Mouse (Mus musculus): ENCODE data around the gene Trim71. TPM values are rescaled to one million over a fixed set of nuclear protein-coding genes. Genes with fewer than 3 reads are reported as not detected.

The Trim71 gene
- polyA plus RNA-seq, 1 experiment from 2014 or later: 1.00 TPM

GRCm38 (mm10) chr9:114553828-114554227, 10.3 kb downstream of the Trim71 start:
- no peak overlapping the region for H3K27ac ChIP-seq
- H3K9me3 ChIP-seq (replicated peaks): no peaks in the 10 kb centered on the region
- no peak overlapping the region for H3K4me2 ChIP-seq
- no peak overlapping the region for H3K9ac ChIP-seq
- H3K4me1 ChIP-seq: peaks cover 56% of the 10 kb centered on the region
- H3K36me3 ChIP-seq: no peaks in the 10 kb centered on the region
- H3K4me3 ChIP-seq (replicated peaks): no peak overlapping the region
- peaks cover 9% of the 10 kb centered on the region for H3K27me3 ChIP-seq
- ATAC-seq (replicated peaks; ENCODE audit: low FRiP score): no peak

- Histone ChIP-seq H3K4me1 (peaks cover 72% of the 10 kb centered on the region), H3K4me2 (no peak overlapping the region), H3K36me3 (no peaks in the 10 kb centered on the region), H3K27me3 (no peaks in the 10 kb centered on the region), H3K4me3 (replicated peaks) (no peak overlapping the region), H3K27ac (no peak overlapping the region), H3K9me3 (replicated peaks) (no peaks in the 10 kb centered on the region), H3K9ac (no peak overlapping the region)
- WGBS: 38% methylated on average over 6 of the region's 6 CpGs
- no peak for ATAC-seq (replicated peaks; ENCODE audit: low FRiP score)
Measured at GRCm38 (mm10) chr9:114550033-114550432, 14.1 kb downstream of the Trim71 start.

- no peak overlapping the region for H3K9ac ChIP-seq
- H3K4me2 ChIP-seq: no peak overlapping the region
- WGBS: 47% methylated on average over 5 of the region's 5 CpGs
- no peaks in the 10 kb centered on the region for H3K9me3 ChIP-seq (replicated peaks)
- no peak for ATAC-seq (replicated peaks; ENCODE audit: low FRiP score)
- H3K27me3 ChIP-seq: no peaks in the 10 kb centered on the region
- H3K27ac ChIP-seq: peak overlapping the region; percentile 81; the same call in 1 of the 2 replicates
- H3K4me1 ChIP-seq: peaks cover 72% of the 10 kb centered on the region
- no peak overlapping the region for H3K4me3 ChIP-seq (replicated peaks)
- no peaks in the 10 kb centered on the region for H3K36me3 ChIP-seq
Measured at GRCm38 (mm10) chr9:114549117-114549516, 15.1 kb downstream of the Trim71 start.

DNA sequence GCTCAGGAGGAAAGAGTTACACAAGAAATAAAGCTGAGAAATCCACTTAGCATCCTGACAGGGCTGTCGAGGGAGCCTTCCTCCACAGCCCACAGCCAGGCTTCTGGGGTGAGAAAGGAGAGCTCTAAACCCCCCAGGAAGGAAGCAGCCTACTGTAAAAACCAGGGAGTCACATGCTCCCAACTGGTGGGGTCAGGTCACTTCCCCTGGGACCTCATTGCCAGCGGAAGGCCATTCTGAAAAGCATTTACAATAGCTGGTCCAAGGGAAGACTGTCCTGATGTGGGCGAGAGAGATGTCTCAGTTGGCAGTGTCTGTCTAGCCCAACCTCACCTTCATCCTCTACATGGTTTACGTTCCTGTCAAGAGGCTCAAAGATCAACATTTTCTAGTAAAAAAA, 15.7 kb downstream of the Trim71 start:
- Histone ChIP-seq H3K27ac (peak overlapping the region; percentile 81), H3K27me3 (no peaks in the 10 kb centered on the region), H3K4me3 (replicated peaks) (no peak overlapping the region), H3K36me3 (no peaks in the 10 kb centered on the region), H3K4me1 (peaks cover 72% of the 10 kb centered on the region), H3K9me3 (replicated peaks) (no peaks in the 10 kb centered on the region), H3K9ac (no peak overlapping the region), H3K4me2 (peak overlapping the region; percentile 22; the same call in 1 of the 2 replicates)
- ATAC-seq (replicated peaks; ENCODE audit: low FRiP score): no peak
- WGBS: 24% methylated on average over 4 of the region's 4 CpGs

- no peak overlapping the region for H3K4me3 ChIP-seq (replicated peaks)
- peak; percentile 65 for ATAC-seq (replicated peaks; ENCODE audit: low FRiP score)
- no peaks in the 10 kb centered on the region for H3K9me3 ChIP-seq (replicated peaks)
- peaks cover 75% of the 10 kb centered on the region for H3K4me1 ChIP-seq
- peak overlapping the region; percentile 81 for H3K27ac ChIP-seq
- H3K4me2 ChIP-seq: peak overlapping the region; percentile 22; the same call in 1 of the 2 replicates
- H3K36me3 ChIP-seq: no peaks in the 10 kb centered on the region
- WGBS: 35% methylated on average over 6 of the region's 6 CpGs
- no peaks in the 10 kb centered on the region for H3K27me3 ChIP-seq
- no peak overlapping the region for H3K9ac ChIP-seq
Measured at GRCm38 (mm10) chr9:114547643-114548077, 16.5 kb downstream of the Trim71 start.

DNA sequence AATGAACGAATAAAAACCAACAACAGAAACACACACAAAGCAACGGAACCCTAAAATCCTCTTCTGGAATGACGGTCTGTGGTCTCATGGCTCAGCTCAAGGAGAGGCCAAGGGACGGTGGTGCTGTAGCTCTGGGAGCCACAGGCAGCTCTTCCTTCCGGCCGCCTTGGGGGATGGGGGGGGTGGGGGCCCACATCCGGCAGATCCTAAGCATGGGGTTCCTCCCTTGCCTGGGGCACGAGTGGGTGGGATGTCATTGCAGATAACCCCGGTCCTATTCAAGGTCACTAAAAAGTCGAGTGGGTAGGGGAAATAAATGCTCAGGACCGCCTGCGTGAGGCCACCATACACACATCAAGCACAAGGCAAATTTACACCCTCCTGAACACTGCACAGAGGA, 17.4 kb downstream of the Trim71 start:
- H3K4me2 ChIP-seq: no peak overlapping the region
- no peaks in the 10 kb centered on the region for H3K9me3 ChIP-seq (replicated peaks)
- no peak for ATAC-seq (replicated peaks; ENCODE audit: low FRiP score)
- 48% methylated on average over 12 of the region's 12 CpGs for WGBS
- no peak overlapping the region for H3K4me3 ChIP-seq (replicated peaks)
- H3K9ac ChIP-seq: no peak overlapping the region
- no peaks in the 10 kb centered on the region for H3K27me3 ChIP-seq
- no peaks in the 10 kb centered on the region for H3K36me3 ChIP-seq
- H3K4me1 ChIP-seq: peaks cover 73% of the 10 kb centered on the region
- peak overlapping the region; percentile 81; the same call in 1 of the 2 replicates for H3K27ac ChIP-seq

- 21% methylated on average over 9 of the region's 9 CpGs for WGBS
- Histone ChIP-seq H3K4me1 (peaks cover 74% of the 10 kb centered on the region), H3K4me2 (peak overlapping the region; percentile 48), H3K36me3 (no peaks in the 10 kb centered on the region), H3K9ac (no peak overlapping the region), H3K27me3 (no peaks in the 10 kb centered on the region), H3K4me3 (replicated peaks) (no peak overlapping the region), H3K9me3 (replicated peaks) (no peaks in the 10 kb centered on the region), H3K27ac (peak overlapping the region; percentile 79)
- 0 out of 2 replicates have a peak, but pooled peaks have one; percentile 17 for ATAC-seq (replicated peaks; ENCODE audit: low FRiP score)
Measured at GRCm38 (mm10) chr9:114544754-114545393, 19.3 kb downstream of the Trim71 start.

DNA sequence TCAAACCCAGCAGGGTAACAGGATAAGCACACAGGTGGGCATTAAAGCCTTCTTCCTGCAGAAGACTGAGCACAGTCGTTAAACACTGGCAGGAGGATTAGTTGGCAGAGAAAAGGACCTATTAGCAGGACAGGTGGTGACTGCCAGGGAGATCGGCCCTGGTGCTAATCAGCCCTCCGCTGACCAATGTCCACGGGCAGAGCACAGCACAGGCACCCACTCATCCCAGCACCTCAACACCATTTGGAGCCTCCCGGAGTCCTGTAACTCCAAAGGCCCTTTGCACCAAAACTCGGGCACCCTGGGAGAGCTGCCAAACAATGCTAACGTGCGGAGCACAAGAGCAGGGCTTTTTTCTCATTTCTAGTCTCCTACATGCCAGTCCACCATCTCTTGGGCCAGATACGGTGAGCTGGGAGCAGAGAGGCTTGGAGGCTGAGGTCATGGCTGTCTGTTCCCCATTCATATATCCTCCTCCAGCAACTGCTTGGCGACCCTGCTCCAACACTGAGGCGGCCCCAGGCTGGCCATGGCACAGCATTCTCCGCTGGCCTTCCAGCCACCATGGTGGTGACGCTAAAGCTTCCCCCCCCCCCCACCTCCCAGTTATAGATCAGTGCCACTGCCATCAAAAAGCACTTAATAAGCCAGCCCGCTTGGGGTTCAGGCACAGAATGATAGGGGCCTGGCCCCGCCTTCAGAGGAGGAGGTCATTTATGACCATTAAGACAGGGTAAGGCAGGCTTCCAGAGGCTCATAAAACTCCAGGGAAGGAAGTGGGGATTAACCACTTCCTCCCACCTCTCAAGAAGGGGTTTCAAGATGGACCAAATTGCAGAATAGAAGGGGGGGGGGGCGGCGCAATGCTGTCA, 20.1 kb downstream of the Trim71 start:
- Histone ChIP-seq H3K4me3 (replicated peaks) (no peak overlapping the region), H3K36me3 (no peaks in the 10 kb centered on the region), H3K4me2 (peak overlapping the region; percentile 48), H3K9ac (no peak overlapping the region), H3K4me1 (peaks cover 73% of the 10 kb centered on the region), H3K27me3 (no peaks in the 10 kb centered on the region), H3K27ac (peak overlapping the region; percentile 79; the same call in 1 of the 2 replicates), H3K9me3 (replicated peaks) (no peaks in the 10 kb centered on the region)
- 35% methylated on average over 15 of the region's 17 CpGs for WGBS
- 0 out of 2 replicates have a peak, but pooled peaks have one; percentile 23 for ATAC-seq (replicated peaks; ENCODE audit: low FRiP score)

DNA sequence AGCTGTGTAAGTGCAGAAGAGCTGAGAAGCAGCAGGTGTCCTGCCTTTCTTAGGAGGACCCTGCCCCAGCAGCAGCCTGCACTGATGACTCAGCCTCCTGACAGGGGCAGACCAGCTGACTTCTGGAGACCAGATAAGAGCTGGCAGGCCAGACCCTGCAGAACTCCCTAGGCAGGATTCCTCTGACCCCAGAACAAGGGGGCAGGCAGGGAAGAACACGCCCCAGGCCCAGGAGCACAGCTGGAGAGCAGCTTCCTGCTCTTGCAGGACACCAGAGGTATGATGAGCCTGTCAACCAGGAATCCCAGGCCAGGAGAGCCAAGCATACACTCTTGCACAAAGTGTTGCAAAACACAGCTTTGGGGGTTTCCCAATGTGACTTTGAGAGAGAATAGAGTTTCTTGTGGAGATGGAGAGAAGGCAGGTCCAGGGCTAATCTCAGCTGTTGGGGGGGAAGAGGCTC, 22.9 kb downstream of the Trim71 start:
- H3K4me1 ChIP-seq: peaks cover 74% of the 10 kb centered on the region
- no peak overlapping the region for H3K27ac ChIP-seq
- H3K9ac ChIP-seq: no peak overlapping the region
- ATAC-seq (replicated peaks; ENCODE audit: low FRiP score): no peak
- H3K36me3 ChIP-seq: no peaks in the 10 kb centered on the region
- 33% methylated on average over 1 of the region's 1 CpGs for WGBS
- H3K4me2 ChIP-seq: no peak overlapping the region
- no peak overlapping the region for H3K4me3 ChIP-seq (replicated peaks)
- H3K9me3 ChIP-seq (replicated peaks): no peaks in the 10 kb centered on the region
- no peaks in the 10 kb centered on the region for H3K27me3 ChIP-seq

GRCm38 (mm10) chr9:114538996-114539563, 25.1 kb downstream of the Trim71 start:
- Histone ChIP-seq H3K27me3 (no peaks in the 10 kb centered on the region), H3K36me3 (no peaks in the 10 kb centered on the region), H3K4me1 (peaks cover 53% of the 10 kb centered on the region), H3K9me3 (replicated peaks) (no peaks in the 10 kb centered on the region), H3K27ac (peak overlapping the region; percentile 41), H3K4me3 (replicated peaks) (no peak overlapping the region), H3K9ac (no peak overlapping the region), H3K4me2 (no peak overlapping the region)
- WGBS: 49% methylated on average over 7 of the region's 7 CpGs
- peak; percentile 31; the same call in 1 of the 2 replicates for ATAC-seq (replicated peaks; ENCODE audit: low FRiP score)

DNA sequence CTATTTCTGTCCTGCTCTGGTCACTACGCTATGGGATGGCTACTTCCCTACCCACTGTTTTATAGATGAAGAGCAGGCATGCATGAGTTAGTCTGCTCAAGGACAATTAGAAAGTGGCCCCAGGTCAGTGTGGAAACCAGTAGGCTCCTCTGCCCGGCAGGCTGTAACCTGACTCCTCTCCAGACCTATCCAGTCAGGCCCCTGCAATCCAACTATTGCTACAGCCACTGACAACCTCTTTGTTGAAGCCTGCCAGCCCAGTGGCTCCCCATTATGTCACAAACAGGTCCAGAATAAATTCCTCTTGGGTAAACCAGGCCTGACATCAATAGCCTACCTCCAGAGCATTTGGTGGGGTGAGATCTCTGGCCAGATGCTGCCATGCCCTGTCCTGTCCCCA, 27.5 kb downstream of the Trim71 start:
- peaks cover 52% of the 10 kb centered on the region for H3K4me1 ChIP-seq
- H3K9me3 ChIP-seq (replicated peaks): no peaks in the 10 kb centered on the region
- no peaks in the 10 kb centered on the region for H3K27me3 ChIP-seq
- peak overlapping the region; percentile 67 for H3K27ac ChIP-seq
- no peak overlapping the region for H3K9ac ChIP-seq
- 29% methylated on average over 2 of the region's 2 CpGs for WGBS
- peak; percentile 88 for ATAC-seq (replicated peaks; ENCODE audit: low FRiP score)
- H3K4me3 ChIP-seq (replicated peaks): no peak overlapping the region
- no peak overlapping the region for H3K4me2 ChIP-seq
- H3K36me3 ChIP-seq: no peaks in the 10 kb centered on the region
